Mouse (Mus musculus): ENCODE results near the gene Nt5c2.
"Not testable (repeated sequence)": the region's sequence is repeated elsewhere in the genome, so short reads cannot be mapped to it uniquely, and the experiment has no call there.

The Nt5c2 gene

GRCm38 (mm10) chr19:46988231-46989087 lies 26.5 kb downstream of the Nt5c2 start:
- no peak for DNase-seq (ENCODE audit: low read depth, low spot score)

GRCm38 (mm10) chr19:46987646-46988045 lies 27.3 kb downstream of the Nt5c2 start:
- no peak for DNase-seq (ENCODE audit: low read depth, low spot score)

GRCm38 (mm10) chr19:46984726-46985622 lies 30.0 kb downstream of the Nt5c2 start:
- no peak for DNase-seq (ENCODE audit: low read depth, low spot score)

- DNase-seq (ENCODE audit: low read depth, low spot score): no peak
Measured at GRCm38 (mm10) chr19:46983966-46984380, 31.0 kb downstream of the Nt5c2 start.

GRCm38 (mm10) chr19:46983352-46983965 lies 31.5 kb downstream of the Nt5c2 start:
- no peak for DNase-seq (ENCODE audit: low read depth, low spot score)

GRCm38 (mm10) chr19:46981462-46981861 lies 33.5 kb downstream of the Nt5c2 start:
- DNase-seq (ENCODE audit: low read depth, low spot score): no peak

GRCm38 (mm10) chr19:46979781-46980105 lies 35.2 kb downstream of the Nt5c2 start:
- DNase-seq (ENCODE audit: low read depth, low spot score): no peak

GRCm38 (mm10) chr19:46978920-46979780 lies 35.8 kb downstream of the Nt5c2 start:
- no peak for DNase-seq (ENCODE audit: low read depth, low spot score)

GRCm38 (mm10) chr19:46978069-46978468 lies 36.9 kb downstream of the Nt5c2 start:
- DNase-seq (ENCODE audit: low read depth, low spot score): not testable (repeated sequence)

- no peak for DNase-seq (ENCODE audit: low read depth, low spot score)
Measured at GRCm38 (mm10) chr19:46977460-46977859, 37.5 kb downstream of the Nt5c2 start.

- no peak for DNase-seq (ENCODE audit: low read depth, low spot score)
Measured at GRCm38 (mm10) chr19:46976743-46977142, 38.2 kb downstream of the Nt5c2 start.

- DNase-seq (ENCODE audit: low read depth, low spot score): no peak
Measured at GRCm38 (mm10) chr19:46975997-46976396, 39.0 kb downstream of the Nt5c2 start.

GRCm38 (mm10) chr19:46975565-46975964 lies 39.4 kb downstream of the Nt5c2 start:
- no peak for DNase-seq (ENCODE audit: low read depth, low spot score)

GRCm38 (mm10) chr19:46972159-46972558 lies 42.8 kb downstream of the Nt5c2 start:
- DNase-seq (ENCODE audit: low read depth, low spot score): no peak

- no peak for DNase-seq (ENCODE audit: low read depth, low spot score)
Measured at GRCm38 (mm10) chr19:46971712-46972111, 43.2 kb downstream of the Nt5c2 start.

- no peak for DNase-seq (ENCODE audit: low read depth, low spot score)
Measured at GRCm38 (mm10) chr19:46971051-46971689, 43.8 kb downstream of the Nt5c2 start.

GRCm38 (mm10) chr19:46970121-46970729 lies 44.7 kb downstream of the Nt5c2 start:
- DNase-seq (ENCODE audit: low read depth, low spot score): no peak

GRCm38 (mm10) chr19:46969286-46969985 lies 45.5 kb downstream of the Nt5c2 start:
- DNase-seq (ENCODE audit: low read depth, low spot score): no peak

GRCm38 (mm10) chr19:46968833-46969232 lies 46.1 kb downstream of the Nt5c2 start:
- DNase-seq (ENCODE audit: low read depth, low spot score): no peak

- no peak for DNase-seq (ENCODE audit: low read depth, low spot score)
Measured at GRCm38 (mm10) chr19:46967861-46968260, 47.1 kb downstream of the Nt5c2 start.

All from embryo, embryonic 11.5 days (tissue).